Mouse (Mus musculus) ES-Bruce4 (cell line): ENCODE data around the gene Kirrel3.

ENCODE experiments used
- CTCF ChIP-seq: IDR thresholded peaks from one replicate; pipeline ENCODE4 v1.8.1; 2011; ENCODE audit warnings: low read depth, low read length
- EP300 ChIP-seq: IDR thresholded peaks from 2 replicates; pipeline ENCODE4 v1.6.1; 2011; ENCODE audit warnings: low read depth, low read length; ENCODE audit not compliant: insufficient read depth
- POLR2A ChIP-seq: IDR thresholded peaks from one replicate; pipeline ENCODE4 v1.8.1; 2011; ENCODE audit warnings: low read length; ENCODE audit not compliant: insufficient read depth

GRCm38 (mm10) chr9:34484665-34485064 is 1.0 kb upstream of the Kirrel3 start:
- no peak for TF ChIP-seq POLR2A
- no peak for TF ChIP-seq CTCF
- TF ChIP-seq EP300, result no peak
